Mouse (Mus musculus): ENCODE measurements at regions not wholly inside any gene's neighbourhood (a gene's known extent, or its start where the extent isn't known, plus 50 kb on each side); places are given as distances from the start of the nearest gene placed in this dataset.

DNA sequence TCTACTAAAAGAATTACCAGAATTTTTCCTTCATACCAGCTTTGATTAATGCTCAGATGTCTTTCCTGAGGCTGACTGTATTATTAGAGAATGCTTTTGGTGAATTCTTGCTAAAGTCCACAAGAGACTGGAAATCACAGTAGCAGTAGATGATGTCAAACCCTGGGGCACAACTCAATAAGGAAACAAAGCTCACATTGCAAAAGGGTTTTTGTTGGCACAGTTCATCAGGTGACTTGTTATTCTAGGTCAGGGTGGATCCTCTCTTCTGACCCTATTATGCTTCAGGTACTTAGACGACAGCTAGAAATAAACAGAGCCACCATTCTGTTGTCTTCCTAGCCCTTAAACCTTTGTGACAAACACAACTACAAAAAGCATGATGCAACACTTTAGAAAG is 128.2 kb upstream of the Ahr start:
- no peak for TF ChIP-seq GATA1 (IDR thresholded peaks at IDR 0.05; ENCODE audit: borderline replicate concordance, low read length)
- no peak for TF ChIP-seq FLI1 (IDR thresholded peaks at IDR 0.05; ENCODE audit: low read length)

Data from megakaryocyte, embryonic 14.5 days (primary cell).